Mouse (Mus musculus) adrenal gland, postnatal 14 days (tissue): ENCODE results near the gene Tmc4. TPM values are rescaled to one million over a fixed set of nuclear protein-coding genes. Genes with fewer than 3 reads are reported as not detected.
"Not testable (repeated sequence)": the region's sequence is repeated elsewhere in the genome, so short reads cannot be mapped to it uniquely, and the experiment has no call there.

ENCODE experiments used
- DNase-seq: peaks from one replicate; pipeline ENCODE4 v3.0.0; 2021; ENCODE audit warnings: mixed read lengths
- long read RNA-seq, 2 experiments: library from polyadenylated mRNA; stranded (forward); transcript quantifications; one replicate each; pipeline ENCODE4 v2.0.0; 2021
- total RNA-seq: library from RNA; stranded (reverse); gene quantifications from 2 replicates; pipeline ENCODE4 v1.2.3, GENCODE M21; 2021

Tmc4 gene
- 5.6 and 6.9 TPM in 2 replicates for total RNA-seq
- long read RNA-seq, experiment 1, partial matches to known transcripts: 3 of 3 reads
- long read RNA-seq, experiment 1, other reads (novel, unspliced or antisense): 0 of 3 reads
- long read RNA-seq, experiment 2, partial matches to known transcripts: 5 of 6 reads
- long read RNA-seq, experiment 2, other reads (novel, unspliced or antisense): 1 of 6 reads

DNA sequence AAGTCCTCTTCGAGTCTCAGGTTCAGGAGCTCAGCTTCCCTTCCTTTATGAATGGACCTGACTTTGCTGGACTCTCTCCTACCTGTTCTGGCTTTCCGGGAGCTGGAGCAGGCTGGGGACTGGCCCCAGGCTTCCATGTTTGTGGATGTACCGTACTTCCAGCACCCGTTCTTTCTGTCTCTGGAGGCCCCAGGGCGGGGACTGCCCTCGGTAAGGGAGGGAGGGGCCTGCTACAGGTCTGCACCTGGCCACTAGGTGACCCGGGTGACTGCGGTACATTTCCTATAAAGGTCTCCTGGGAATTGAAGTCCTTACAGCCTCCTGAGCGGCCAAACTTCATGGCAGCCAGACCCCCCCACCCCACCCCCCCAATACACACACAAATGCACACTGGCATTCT, at the start of gene Tmc4:
TSS of gene Tmc4 (minus strand) at position 212 of the 400 bp plus-strand sequence.
- DNase-seq: no peak

DNA sequence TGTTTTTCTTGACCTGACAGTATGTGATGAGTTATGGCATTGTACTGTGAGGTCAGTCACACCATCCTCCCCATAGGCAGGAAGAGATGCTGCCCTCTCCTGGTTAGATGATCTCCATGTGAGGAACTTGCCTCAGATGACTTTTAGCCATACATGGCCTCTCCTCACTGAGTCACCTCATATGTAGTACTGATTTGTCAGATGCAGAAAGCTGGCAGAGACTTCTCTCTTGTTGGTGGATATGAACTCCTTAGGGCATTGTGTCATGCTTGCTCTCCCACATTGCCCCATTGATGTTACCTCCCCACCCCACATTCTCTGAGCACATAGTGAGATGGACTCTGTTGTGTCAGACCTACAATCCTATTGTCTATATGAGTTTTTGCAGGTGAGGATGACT, 48.1 kb upstream of the Tmc4 start:
- DNase-seq: not testable (repeated sequence)

DNA sequence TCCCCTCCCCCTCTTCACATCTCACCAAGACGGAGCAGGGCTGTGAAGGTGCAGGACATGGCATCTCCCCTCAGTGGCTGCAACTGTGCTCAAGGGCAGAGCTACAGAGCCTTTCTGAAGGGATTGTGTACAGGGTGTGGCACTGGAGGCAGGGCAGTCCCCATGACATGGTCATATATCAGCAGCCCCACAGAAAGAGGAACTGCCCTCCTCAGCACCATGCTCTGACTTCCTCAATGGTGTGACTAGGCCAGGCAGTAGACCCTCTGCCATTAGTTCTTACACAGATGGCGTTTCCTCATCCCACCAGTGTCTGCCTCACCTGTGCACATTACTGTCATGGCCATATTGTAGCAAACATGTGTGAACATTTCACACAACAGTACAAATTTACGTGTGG, 42.9 kb upstream of the Tmc4 start, which contains the start of gene Pirb:
TSS of gene Pirb (minus strand) at position 124 of the 400 bp plus-strand sequence.
- DNase-seq: not testable (repeated sequence)

DNA sequence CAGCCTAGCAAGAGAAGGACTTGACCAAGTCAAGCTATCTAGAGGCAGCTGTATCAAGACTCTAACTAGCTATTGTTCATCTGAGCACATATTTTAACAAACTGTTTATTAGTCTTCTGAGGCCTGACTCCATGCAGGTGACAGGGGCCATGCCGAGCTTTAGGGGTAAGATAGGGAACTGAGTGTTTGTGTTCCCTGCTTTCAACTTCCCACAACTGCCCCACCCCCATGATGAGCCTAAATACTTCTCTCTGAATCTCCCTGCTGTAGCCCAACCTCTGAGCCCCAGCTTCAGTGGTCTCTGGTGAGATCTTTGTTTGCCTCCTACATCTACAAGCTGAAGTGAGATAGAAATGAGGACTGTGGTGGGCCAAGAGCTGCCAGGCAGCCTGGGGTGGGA, 37.9 kb upstream of the Tmc4 start:
- no peak for DNase-seq

DNA sequence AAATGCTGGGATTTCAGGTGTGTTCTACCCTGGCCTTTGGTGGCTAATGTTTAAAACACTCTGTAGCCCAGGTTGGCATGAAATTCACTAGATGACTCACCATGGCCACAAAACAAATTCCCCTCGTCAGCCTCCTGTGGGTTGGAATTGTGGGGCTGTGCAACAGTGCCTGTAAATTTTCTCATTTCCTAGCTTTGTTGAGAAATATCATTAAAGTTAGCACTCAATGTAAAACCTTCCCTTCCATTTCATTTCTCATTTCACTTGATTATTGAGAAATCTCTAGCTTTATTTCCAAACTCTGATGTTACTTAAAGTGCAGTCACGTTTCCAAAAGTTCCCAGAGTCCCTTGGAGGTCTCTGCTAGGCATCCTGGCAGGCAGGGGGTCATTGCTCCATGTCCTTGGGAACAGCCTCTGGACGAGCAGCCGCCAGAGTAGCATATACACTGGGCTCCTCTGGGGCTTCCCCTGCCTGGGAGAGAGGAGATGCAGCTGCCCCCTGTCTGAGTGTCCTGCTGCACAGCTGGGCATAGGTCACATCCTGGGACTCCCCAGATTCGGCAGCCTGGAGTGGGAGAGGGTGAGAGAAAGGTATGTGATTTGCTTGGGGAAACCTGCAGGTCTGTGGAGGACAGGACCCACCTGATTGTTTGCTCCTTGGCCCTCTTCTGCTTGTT, 35.0 kb upstream of the Tmc4 start:
- no peak for DNase-seq

DNA sequence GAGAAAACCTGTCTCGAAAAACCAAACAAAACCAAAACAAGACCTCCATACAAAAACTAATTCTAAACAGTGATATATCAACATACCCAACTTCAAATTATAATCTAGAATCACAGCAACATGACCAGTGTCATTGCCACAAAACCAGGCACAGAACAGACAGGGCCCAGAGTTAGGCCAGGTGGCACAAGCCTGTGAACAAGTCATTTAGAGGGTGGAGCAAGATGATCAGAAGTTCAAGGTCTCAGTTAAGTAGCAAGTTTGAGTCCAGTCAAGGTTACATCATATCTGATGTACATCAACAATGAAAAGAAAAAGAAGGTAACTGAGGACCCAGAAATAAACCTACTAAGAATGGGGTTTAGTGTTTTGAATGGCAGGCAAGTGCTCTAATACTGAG, 31.6 kb upstream of the Tmc4 start:
- no peak for DNase-seq

DNA sequence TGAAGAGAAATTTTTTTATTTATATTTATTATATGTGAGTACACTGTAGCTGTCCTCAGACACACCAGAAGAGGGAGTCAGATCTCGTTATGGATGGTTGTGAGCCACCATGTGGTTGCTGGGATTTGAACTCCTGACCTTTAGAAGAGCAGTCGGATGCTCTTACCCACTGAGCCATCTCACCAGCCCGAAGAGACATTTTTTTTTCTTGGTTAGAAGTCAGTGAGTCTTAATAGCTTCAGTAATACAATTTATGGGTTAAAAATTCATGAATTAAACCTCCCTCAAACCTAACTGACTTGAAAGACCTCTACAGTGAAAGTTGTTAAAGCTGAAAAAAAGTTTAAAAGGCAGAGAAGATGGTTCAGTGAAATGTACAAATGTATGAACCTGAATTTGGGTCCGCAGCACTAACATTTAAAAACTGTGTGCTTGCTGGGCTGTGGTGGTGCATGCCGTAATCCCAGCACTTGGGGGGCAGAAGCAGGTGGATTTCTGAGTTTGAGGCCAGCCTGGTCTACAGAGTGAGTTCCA, 31.2 kb upstream of the Tmc4 start:
- DNase-seq: not testable (repeated sequence)

DNA sequence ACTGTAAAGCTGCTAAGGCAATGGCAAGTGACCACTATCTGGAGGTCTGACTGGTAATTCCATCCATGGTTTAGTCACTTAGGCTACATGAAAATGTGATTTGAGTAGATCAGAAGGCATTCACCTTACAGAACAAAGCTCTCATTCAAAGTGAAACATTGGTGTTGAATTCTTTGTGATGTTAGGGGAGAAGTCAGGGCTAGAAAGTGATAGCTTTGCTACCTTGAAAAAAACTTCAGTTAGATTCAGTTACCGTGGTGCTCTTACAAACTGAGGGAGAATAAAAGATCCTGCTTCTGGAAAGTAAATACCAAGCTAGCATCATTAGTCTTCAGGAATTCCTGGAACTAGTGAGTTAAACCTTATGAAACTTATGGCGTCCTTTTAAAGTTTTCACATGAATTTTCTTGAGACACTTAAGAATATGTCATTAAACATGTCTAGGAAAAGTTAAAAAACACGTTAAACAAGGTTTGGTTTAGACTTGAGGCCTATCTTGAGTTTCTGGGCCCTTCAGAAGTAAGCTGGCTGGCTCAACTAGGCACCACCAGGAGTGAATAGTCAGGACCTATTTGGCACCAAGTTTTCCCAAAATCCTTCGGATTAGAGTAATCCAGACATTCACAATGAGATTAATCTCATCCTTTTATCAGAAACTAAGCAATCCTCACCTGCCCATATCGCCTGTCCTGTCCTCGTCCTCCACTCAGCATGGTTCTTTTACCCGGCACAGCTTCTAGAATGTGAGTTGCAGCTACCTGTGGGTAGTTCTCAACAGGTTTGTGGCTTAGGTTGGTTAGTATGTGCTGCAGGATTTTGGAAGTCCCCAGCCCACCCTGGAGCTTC, 30.4 kb upstream of the Tmc4 start:
- DNase-seq: no peak

DNA sequence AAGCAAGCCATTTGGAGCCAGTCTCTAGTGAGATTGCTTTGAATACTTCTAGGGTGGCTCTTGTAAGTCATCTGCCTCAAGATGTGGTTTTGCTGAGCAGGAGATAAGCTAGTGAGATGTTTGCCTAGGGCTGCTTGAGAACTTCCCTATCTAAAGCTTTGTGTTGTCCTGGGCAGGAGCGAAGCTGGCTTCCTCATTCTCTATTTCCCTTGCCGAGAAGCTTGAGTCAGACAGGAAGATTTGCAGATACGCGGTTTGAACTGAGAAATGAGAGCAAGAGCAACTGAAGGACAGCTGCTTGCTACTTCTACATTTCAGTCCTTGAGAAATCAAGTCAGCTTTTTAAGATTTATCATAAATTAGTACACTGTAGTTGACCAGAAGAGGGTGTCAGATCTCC, 29.7 kb upstream of the Tmc4 start:
- no peak for DNase-seq

DNA sequence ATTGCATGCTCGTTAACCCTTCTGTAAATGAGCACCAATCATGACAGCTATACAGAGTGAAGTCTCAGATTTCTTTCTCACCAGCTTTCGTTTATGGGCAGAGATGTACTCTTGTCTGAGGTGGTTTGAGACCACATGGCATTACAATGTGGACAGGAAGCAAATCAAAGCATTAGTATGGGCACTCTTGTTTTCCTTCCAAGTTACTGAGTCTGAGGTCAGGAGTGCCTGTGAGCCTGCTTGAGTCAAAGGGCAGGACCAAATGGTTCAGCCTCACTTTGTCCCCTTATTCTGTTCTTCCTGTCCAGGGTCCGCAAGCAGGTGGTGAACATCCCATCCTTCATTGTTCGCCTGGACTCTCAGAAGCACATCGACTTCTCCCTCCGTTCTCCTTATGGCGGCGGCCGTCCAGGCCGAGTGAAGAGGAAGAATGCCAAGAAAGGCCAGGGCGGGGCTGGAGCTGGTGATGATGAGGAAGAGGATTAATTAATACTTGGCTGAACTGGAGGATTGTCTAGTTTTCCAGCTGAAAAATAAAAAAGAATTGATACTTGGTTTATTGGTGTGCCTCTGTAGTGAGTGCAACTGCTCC, 29.1 kb upstream of the Tmc4 start:
- DNase-seq: no peak

DNA sequence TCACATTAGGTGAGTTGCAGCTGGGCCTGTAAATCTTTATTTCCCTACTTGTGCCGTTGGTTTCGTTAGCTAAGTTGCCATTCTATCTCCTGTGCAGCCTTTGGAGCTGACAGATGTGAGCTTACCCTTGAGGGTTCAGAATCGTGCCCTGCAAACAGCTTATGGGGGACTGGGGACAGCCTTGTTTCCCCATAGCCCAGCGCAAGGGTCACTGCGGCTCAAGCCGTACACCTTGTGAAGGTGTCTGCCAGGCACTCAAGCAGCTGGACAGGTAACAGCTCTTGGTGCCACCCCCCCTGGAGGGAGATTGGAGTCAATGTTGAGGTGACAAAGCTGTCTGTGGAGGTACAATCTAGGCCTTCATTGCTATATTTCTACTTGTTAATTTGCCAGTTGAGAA, 28.6 kb upstream of the Tmc4 start:
- DNase-seq: no peak

DNA sequence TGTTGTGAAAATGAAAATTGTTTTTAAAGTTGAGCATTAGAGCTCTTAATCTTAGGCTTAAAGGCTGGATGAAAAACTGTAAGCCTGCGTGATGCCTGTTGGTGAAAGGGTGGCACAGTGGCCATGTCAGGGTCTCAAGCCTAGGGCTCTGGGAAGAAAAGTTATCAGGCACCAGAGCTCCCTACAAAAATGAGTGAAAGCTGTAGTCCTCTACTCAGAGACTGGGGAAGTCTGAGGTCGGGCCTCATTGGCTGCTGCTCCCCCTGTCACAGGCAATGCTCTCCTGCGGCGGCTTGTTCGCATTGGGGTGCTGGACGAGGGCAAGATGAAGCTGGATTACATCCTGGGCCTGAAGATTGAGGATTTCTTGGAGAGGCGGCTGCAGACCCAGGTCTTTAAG, 28.1 kb upstream of the Tmc4 start:
- DNase-seq: peak; percentile 32

DNA sequence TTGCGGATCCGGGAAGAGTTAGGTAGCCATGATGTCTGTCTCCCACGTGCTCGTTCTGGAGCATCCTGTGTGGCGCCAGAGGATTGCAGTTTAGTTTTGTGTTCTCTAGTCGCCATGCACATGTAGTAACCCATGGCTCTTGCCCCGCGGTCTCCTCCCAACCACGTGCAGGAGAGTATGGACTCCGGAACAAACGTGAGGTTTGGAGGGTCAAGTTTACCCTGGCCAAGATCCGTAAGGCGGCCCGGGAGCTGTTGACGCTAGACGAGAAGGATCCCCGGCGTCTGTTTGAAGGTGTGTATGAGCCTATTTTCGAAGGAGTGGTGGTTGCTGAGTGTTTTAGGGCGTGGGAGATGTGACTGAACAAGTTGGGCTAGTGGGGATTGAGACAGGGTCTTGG, 27.1 kb upstream of the Tmc4 start:
- no peak for DNase-seq

DNA sequence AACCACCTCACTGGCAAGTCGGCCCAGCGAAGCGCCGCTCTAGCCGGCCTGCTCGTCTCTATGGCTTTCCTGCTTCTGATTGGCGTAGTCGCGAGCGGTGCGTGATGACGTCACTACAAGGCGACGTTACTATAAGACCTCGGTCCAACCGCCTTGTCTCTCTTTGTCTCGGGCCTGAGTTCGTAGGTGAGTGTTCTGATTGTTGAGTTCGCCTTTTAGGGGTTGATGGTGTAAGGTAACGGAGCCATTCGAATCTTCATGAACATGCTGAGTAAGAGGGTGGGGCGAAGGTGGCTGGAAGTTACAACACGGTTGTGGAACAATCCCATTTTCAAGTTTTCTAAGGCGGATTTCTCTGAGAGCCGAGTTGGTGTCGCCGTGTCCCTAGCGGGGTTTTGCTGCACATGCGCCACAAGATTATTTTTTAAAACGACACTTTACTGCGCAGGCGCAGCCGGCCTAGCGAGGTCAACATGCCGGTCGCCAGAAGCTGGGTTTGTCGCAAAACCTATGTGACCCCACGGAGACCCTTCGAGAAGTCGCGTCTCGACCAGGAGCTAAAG, 26.6 kb upstream of the Tmc4 start, which contains the start of gene Rps9:
TSS of gene Rps9 (plus strand) at position 115 of the 563 bp plus-strand sequence.
- DNase-seq: peak; percentile 97

DNA sequence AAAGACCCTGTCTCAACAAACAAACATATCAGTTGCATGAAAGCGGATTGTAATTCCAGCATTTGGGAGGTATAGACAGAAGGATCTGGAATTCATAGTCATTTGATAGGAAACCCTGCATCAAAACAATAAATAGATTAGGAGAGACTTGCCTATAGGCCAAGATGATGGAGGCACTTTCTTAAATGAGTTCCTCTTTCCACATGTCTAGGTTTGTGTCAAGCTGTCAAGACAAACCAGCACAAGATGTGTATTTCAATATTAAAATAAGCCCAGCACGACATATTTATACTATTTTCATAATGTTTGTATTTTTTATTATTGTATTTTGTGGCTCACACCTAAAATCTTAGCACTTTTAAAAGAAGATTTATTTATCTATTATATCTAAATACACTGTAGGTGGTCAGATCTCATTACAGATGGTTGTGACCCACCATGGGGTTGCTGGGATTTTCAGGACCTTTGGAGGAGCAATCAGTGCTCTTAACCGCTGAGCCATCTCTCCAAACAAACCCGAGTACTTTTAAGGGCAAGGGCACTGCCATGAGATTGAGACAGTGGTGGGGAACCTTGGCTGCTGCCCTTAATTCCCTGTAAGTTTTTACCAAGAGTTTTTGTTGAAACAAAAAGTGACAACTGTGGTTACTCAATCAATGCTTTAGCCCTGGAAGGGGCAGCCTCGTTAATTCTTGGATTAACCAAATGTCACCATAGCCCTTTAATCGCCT, 26.0 kb upstream of the Tmc4 start:
- no peak for DNase-seq

DNA sequence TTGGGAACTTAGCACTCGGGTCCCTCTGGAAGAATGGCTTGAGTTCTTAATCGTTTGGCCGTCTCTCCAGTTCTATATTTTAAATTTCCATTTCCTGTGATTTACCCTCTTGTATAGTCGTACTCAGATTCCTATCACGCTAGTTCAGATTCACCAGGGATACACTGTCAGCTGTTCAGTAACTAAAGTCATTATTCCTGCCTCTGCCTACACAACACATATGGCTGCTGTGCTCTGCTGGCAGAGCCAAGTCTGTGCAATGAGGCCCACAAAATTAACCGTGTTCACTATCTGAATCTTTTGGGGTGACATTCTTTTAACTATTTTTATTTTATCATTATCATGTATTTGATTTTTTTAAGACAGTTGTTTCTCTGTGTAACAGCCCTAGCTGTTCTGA, 21.1 kb upstream of the Tmc4 start:
- DNase-seq: no peak

DNA sequence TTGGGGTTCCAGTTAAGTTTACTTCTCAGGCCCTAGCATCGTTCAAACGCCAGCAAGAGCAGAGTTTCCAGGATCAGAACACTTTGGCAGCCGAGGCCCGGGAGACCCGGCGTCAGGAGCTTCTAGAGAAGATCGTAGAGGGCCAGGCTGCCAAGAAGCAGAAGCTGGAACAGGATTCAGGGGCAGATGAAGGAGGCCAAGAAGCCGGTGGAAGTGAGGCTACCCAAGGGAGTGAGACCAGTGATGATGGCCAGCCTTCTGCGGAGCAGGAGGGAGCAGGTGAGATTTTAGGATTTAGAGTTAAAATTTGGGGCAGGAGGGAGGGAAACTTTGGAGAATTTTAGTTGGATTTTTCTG, 17.6 kb upstream of the Tmc4 start:
- DNase-seq: peak; percentile 40

DNA sequence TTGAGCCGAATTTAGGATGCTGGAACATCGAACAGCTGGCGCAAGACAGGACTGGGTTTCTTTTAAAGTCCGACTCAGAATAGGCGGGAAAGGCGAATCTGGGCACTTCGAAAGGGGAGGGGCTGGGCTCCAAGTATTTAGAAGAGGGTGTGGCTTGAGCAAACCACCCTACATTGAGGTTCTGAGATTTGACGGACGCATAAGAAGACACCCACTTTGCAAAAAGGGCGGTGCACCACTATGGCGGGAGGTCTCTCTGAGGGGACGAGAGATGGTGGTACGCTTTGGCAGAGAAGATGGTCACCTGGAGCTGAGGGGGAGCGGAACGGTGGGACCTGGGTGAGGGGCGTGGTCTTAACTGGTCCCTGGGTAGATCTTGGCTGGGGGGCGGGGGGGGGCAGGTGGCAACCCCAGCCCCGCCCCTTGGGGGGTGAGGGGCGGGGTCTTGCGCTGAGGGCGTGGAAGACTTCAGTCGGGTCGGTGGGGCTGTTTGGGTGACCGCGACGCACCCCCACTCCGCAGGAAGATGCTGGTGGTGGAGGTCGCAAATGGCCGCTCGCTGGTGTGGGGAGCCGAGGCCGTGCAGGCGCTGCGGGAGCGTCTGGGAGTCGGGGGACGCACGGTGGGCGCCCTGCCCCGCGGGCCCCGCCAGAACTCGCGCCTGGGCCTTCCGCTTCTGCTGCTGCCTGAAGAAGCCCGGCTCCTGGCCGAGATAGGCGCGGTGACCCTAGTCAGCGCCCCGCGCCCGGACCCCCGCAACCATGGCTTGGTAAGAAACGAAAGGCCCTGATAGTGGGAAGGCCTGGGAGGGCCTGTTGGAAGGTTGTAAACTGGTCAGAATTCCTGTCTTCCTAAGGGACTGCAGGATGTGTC, 17.0 kb upstream of the Tmc4 start:
- peak; percentile 86 for DNase-seq

DNA sequence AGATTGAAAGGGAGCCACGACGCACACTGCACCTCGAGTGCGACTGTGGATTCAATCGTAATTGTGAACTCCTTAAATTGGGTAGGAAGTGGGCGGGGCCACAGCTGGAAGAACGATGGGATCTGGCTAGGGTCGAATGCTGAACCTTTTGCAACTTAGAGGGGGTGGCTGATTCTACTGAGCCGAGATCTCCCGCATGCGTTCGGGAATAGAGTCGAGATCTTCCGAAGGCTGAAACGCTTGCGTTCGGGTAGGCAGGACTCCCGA, 16.4 kb upstream of the Tmc4 start:
- no peak for DNase-seq

DNA sequence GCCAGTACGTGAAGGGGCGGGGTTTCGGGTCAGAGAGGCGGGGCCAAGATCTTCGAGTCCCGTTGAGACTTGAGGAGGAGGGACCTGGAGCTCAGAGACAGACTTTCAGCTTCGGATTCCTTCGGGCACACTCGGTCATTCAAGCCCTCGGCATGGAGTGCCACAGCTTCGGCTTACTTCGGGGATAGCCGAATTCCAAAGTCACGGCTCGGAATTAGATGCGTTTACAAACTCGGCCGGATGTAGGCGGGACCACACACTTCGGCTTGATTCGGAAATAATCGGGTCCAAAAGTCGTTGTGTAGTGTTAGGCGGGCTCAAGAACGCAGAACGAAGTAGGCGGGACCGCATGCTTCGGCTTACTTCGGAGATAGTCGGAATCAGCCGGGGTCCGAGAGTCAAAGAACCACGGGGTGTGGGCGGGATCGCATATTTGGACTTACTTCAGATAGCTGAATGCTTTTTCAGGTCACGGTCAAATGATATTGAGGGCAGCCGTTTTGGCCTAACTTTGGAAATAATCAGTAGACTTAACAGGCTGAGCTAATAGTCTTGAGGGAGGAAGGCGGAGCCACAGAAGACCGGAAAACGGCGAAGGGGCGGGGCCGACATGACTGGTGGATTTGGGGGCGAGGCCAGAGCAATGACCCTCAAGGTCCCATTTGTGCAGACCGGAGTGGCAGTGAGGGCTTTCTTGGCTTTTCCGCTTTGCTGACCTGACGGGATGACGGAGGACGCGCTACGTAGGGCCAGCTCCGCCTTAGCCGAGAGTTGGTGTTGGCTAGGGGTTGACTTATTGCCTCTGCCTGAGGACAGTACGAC, 15.8 kb upstream of the Tmc4 start, which contains the start of gene Mboat7:
TSS of gene Mboat7 (minus strand) at position 537 of the 822 bp plus-strand sequence.
- peak; percentile 98 for DNase-seq
